Comparison of ENCODE assay signal across 28 mouse cellular contexts in genomic region chr2:29551816-29552585, GRCm38 (mm10).
DNase-seq lines count a peak whose midpoint lies in the region; ATAC-seq and TF ChIP-seq lines count a peak whose summit lies in the region.
"Had no signal": no experiment of that assay in that cellular context is flagged by ENCODE, and none has a peak within 500 bp of the region (broad histone marks: within the 10 kb centered on the region; RNA-seq: fewer than 3 reads in every experiment).

No protein-coding gene starts in this region.

- ATAC-seq in kidney, embryonic 14.5 days (ENCODE audit: low FRiP score, low TSS enrichment), result no peak
- no peak for ATAC-seq in kidney, embryonic 15.5 days (replicated peaks; ENCODE audit: low FRiP score)
- ATAC-seq: forebrain, embryonic 15.5 days; hindbrain, embryonic 16.5 days had no signal

- no peaks in the 10 kb centered on the region for H3K27me3 ChIP-seq in kidney, embryonic 14.5 days (ENCODE audit: control insufficient read depth, insufficient read depth, low read length)
- 0 out of 2 replicates have a peak, but pooled peaks cover 3% of the 10 kb centered on the region for H3K27me3 ChIP-seq in kidney, embryonic 15.5 days
- H3K27me3 ChIP-seq in E14TG2a.4 (ENCODE audit: insufficient read depth, low read length), result peaks cover 3% of the 10 kb centered on the region; the same call in 1 of the 2 replicates
- H3K27me3 ChIP-seq: embryonic facial prominence, embryonic 13.5 days; forebrain, embryonic 15.5 days; heart, embryonic 12.5 days; heart, embryonic 15.5 days; hindbrain, embryonic 13.5 days had no signal

- no peak overlapping the region for H3K4me2 ChIP-seq in kidney, embryonic 14.5 days (replicated peaks; ENCODE audit: low read depth, low read length)
- H3K4me2 ChIP-seq in kidney, embryonic 15.5 days, result no peak overlapping the region
- H3K4me2 ChIP-seq: embryonic facial prominence, embryonic 13.5 days; forebrain, embryonic 12.5 days; forebrain, embryonic 15.5 days; heart, embryonic 12.5 days; heart, embryonic 15.5 days; hindbrain, embryonic 13.5 days had no signal

- peaks cover 5% of the 10 kb centered on the region; the same call in 1 of the 2 replicates for H3K4me1 ChIP-seq in kidney, embryonic 14.5 days (ENCODE audit: control insufficient read depth, insufficient read depth, low read length)
- peaks cover 14% of the 10 kb centered on the region for H3K4me1 ChIP-seq in kidney, embryonic 15.5 days
- H3K4me1 ChIP-seq in E14TG2a.4 (replicated peaks; ENCODE audit: low read depth, low read length), result peaks cover 34% of the 10 kb centered on the region
- H3K4me1 ChIP-seq: forebrain, embryonic 15.5 days; heart, embryonic 15.5 days had no signal

- DNase-seq in kidney, adult 11 months, result peak; percentile 7
- DNase-seq in kidney, postnatal 14 days, result peak; percentile 12
- peak; percentile 88 for DNase-seq in ZHBTc4 (ENCODE audit: low read depth, low spot score)
- DNase-seq in adrenal gland, adult (ENCODE audit: inconsistent age in 2 of 2, low spot score in 1 of 2), result no peak
- DNase-seq: adrenal gland, adult 2 months; adrenal gland, postnatal 25 days; cerebellum, adult 11-12 months; cerebellum, adult 8-10 months; cerebellum, postnatal 10 days; cerebellum, postnatal 36 days; embryo, embryonic 11 days; gastrocnemius, postnatal 25 days; heart, adult 18-20 months; heart, postnatal 10 days; heart, postnatal 36 days had no signal

- H3K9ac ChIP-seq in kidney, embryonic 14.5 days (ENCODE audit: low read depth, low read length), result no peak overlapping the region
- H3K9ac ChIP-seq in kidney, embryonic 15.5 days, result no peak overlapping the region
- H3K9ac ChIP-seq: embryonic facial prominence, embryonic 13.5 days; forebrain, embryonic 12.5 days; forebrain, embryonic 15.5 days; heart, embryonic 12.5 days; heart, embryonic 15.5 days; hindbrain, embryonic 13.5 days had no signal

- no peak overlapping the region for H3K27ac ChIP-seq in kidney, embryonic 14.5 days (ENCODE audit: low read depth, low read length)
- H3K27ac ChIP-seq in kidney, embryonic 15.5 days, result no peak overlapping the region
- H3K27ac ChIP-seq: embryonic facial prominence, embryonic 10.5 days; embryonic facial prominence, embryonic 13.5 days; forebrain, embryonic 12.5 days; forebrain, embryonic 15.5 days; heart, embryonic 15.5 days; hindbrain, embryonic 10.5 days; hindbrain, embryonic 13.5 days had no signal

- H3K4me3 ChIP-seq in kidney, embryonic 14.5 days (ENCODE audit: low read length), result no peak overlapping the region
- H3K4me3 ChIP-seq in kidney, embryonic 15.5 days (replicated peaks), result no peak overlapping the region
- H3K4me3 ChIP-seq in E14TG2a.4 (replicated peaks; ENCODE audit: low read length), result 0 out of 2 replicates have a peak overlapping the region, but pooled peaks have one; percentile 10
- H3K4me3 ChIP-seq: embryonic facial prominence, embryonic 10.5 days; embryonic facial prominence, embryonic 13.5 days; erythroblast, embryonic 14.5 days; forebrain, embryonic 12.5 days; forebrain, embryonic 15.5 days; heart, embryonic 12.5 days; heart, embryonic 15.5 days; hindbrain, embryonic 10.5 days; hindbrain, embryonic 13.5 days had no signal

- no peaks in the 10 kb centered on the region for H3K9me3 ChIP-seq in kidney, embryonic 14.5 days (ENCODE audit: control insufficient read depth, low read length)
- H3K9me3 ChIP-seq in kidney, embryonic 15.5 days (replicated peaks), result no peaks in the 10 kb centered on the region
- H3K9me3 ChIP-seq in E14TG2a.4 (ENCODE audit: low read length), result no peaks in the 10 kb centered on the region
- H3K9me3 ChIP-seq: embryonic facial prominence, embryonic 10.5 days; embryonic facial prominence, embryonic 13.5 days; forebrain, embryonic 12.5 days; forebrain, embryonic 15.5 days; heart, embryonic 12.5 days; heart, embryonic 15.5 days; hindbrain, embryonic 10.5 days; hindbrain, embryonic 13.5 days had no signal

- WGBS in kidney, embryonic 14.5 days, result 73% methylated on average over 7 of the region's 7 CpGs
- 74% methylated on average over 7 of the region's 7 CpGs for WGBS in kidney, embryonic 15.5 days

- no peaks in the 10 kb centered on the region for H3K36me3 ChIP-seq in kidney, embryonic 14.5 days (ENCODE audit: control insufficient read depth, insufficient read depth, low read length)
- no peaks in the 10 kb centered on the region for H3K36me3 ChIP-seq in kidney, embryonic 15.5 days
- H3K36me3 ChIP-seq in E14TG2a.4 (ENCODE audit: insufficient read depth, low read length), result no peaks in the 10 kb centered on the region
- H3K36me3 ChIP-seq: embryonic facial prominence, embryonic 10.5 days; embryonic facial prominence, embryonic 13.5 days; forebrain, embryonic 12.5 days; forebrain, embryonic 15.5 days; heart, embryonic 12.5 days; heart, embryonic 15.5 days; hindbrain, embryonic 10.5 days; hindbrain, embryonic 13.5 days had no signal

- no peak for TF ChIP-seq CTCF in E14TG2a.4 (conservative IDR thresholded peaks at IDR 0.05; ENCODE audit: low read length)

Comparison
In these comparisons a context has a peak if more than half of its experiments do, and no peak if none do; other contexts are left out.
1. DNase-seq: peak in kidney, adult 11 months (single experiment), kidney, postnatal 14 days (single experiment) and ZHBTc4 (single experiment); none in adrenal gland, adult (0 of 2).